Mouse (Mus musculus) liver, embryonic 14.5 days (tissue): ENCODE measurements around the gene Ect2.

Experiments
- CTCF ChIP-seq: IDR thresholded peaks from 2 replicates; pipeline ENCODE4 v1.5.1; 2016; ENCODE audit warnings: antibody characterized with exemption, low read depth, control low read depth
- EP300 ChIP-seq: IDR thresholded peaks from 2 replicates; pipeline ENCODE4 v1.6.1; 2016; ENCODE audit warnings: antibody characterized with exemption, low read depth

GRCm38 (mm10) chr3:27064886-27065285, 88.8 kb downstream of the Ect2 start:
- no peak for TF ChIP-seq CTCF
- TF ChIP-seq EP300 = no peak
